Mouse (Mus musculus): ENCODE data around the gene Ccdc102a.
"Not testable (repeated sequence)": the region's sequence is repeated elsewhere in the genome, so short reads cannot be mapped to it uniquely, and the experiment has no call there.

Ccdc102a gene

DNA sequence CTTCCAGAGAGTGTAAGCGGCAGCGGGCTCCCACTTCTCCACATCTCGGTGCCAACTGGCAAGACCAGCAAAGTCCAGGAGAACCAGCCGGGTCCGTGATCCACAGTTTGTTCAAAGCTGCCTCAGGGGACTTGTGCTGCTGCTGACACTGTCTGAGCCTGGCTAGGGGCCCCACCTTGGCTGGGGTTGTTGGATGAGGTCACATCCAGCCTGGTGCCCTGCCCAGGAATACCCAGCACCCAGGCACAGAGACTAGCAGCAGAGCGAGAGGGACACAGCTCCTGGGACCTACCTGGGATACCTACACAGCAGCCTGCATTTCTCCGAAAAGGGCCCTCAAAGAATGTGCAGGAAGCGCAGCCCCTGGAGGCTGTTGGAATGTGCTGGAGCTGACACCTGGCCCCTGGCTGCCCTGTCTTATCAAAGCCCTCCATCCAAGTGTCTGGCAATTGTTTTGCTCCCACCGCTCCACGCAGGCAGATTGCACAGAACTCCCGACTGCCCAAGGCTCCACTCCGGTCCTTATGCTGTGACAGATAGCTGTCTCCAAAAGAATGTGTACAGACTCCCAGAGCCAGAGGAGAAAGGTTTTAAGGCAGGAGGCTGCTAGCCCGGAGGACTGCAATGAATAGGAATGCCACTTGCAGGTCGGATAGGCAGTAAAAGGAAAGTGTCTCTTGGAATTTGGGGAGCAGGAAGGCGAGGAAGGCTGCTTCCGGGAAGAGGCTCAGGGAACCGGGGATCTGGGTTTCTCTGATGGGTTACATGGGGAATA is 42.6 kb downstream of the Ccdc102a start:
- DNase-seq (ENCODE audit: low spot score): peak; percentile 59

DNA sequence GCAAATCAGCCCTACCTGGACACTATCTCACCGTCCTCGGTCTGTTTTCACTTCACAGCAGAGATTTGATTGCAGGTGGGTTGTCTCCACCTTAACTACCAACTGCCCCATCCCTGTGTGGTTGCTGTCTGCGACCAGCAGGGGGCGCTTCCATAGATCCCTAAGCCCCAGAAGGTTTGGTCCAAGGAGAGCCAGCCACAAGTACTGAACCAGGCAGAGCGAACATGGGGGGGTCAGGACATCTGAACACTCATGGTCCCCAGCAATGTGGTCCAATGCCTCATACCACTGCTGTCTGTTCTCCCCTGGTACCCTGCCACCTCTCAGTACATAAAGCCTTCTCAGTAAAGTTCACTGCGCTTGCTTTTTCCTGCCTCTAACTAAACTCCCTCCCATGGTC is 43.5 kb downstream of the Ccdc102a start:
- DNase-seq (ENCODE audit: low spot score): peak; percentile 79

DNA sequence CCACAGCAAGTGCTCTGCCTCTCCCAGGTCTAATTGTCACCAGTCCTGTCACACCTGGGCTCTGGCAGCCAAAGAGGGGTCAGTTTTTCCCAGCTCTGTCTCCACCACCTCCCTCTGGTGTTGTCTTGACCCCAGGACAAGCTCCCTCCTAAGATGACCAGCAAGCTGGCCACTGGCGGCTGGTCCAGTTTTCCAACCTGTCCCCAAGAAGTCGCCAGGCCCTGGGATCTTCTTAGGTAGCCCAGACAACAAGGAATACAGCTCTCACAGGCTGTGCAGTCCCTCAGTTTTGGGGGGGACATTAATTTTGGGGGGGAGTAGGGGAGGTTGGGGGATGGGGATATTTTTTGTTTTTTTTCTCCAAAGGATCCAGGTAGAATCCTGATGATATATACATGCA is 45.3 kb downstream of the Ccdc102a start:
- DNase-seq (ENCODE audit: low spot score): no peak

DNA sequence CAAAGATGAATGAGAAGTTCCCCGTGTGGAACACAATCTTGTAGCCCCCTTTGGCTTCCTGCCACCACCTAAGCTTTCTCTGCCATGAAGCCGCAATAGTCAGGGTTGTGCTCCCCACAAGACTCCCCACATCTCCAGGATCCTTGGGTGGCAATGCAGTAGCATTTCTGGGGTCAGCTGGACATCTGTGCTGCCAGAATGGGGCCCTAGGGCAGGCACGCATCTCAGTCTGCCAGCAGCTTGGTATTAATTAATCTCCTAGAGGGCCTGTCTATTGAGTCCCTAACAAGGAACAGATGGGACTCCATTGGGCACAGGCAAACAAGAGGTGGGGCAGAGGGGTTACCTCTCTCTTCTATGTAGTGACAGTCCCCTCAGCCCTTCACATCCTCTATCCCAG is 45.7 kb downstream of the Ccdc102a start:
- no peak for DNase-seq (ENCODE audit: low spot score)

DNA sequence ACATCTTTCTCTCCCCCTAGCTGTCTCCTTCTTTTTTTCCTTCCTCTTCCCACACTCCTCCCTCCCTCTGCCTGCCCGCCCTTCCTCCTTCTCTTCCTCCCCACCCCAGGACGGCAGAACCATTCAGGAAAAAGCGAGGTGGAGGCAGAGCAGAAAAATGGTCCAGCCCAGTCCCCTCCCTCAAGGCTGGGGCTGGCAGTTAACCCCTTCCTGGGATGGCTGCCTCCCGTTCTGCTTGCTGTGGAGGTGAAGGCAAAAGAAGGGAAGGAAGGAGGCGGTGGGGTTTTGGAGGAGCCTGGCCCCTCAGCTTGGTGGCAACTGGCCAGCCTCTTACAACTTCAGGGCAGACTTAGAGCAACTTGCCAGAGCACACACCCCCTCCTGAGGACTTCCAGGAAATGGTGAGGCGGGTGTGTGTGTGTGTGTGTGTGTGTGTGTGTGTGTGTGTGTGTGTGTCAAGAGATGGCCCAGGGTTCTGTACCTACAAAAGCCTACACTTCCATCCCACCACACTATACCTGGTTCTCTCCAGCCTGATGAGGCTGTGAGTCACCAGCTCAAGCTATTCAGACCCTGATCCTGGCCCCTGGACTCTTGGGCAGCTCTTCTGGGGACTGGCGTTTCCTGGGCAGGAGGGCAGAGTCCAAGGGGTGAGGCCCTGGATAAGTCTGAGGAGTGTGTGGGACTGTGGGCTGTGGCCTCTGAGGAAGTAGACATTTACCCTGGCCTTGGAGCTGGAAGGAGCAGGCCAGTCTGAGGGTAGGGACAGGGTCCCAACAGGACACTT is 46.6 kb downstream of the Ccdc102a start:
- peak; percentile 68 for DNase-seq (ENCODE audit: low spot score)

DNA sequence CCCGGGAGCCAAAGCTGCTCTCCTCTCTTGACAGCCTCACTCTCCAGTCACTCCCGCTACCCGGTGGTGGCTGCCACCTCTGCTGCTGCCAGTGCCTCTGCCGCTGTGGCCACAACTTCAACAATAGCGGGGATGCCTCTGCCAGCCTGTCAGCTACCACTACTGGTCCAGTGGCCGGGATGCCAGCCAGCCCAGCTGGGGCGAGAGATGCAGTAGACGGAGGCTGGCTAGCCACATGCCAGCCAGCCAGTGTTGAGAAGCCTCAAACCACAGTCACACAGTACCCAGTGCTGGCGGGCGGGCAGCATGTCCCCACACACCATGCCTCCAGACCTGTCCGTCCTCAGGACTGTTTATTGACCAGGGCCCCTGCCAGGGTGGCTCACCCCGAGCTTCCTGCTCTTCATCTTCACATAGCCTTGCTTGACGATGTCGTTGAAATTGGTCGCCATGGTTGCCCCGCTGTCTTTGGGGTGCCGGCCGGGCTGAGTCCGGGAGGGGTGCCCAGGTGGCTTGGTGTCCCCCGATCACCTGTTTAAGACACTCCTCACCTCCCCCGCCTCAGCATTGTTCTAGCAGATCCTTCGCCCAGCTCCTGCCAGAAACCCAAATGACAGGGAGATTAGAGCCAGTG is 47.3 kb downstream of the Ccdc102a start:
- DNase-seq (ENCODE audit: low spot score): peak; percentile 75

DNA sequence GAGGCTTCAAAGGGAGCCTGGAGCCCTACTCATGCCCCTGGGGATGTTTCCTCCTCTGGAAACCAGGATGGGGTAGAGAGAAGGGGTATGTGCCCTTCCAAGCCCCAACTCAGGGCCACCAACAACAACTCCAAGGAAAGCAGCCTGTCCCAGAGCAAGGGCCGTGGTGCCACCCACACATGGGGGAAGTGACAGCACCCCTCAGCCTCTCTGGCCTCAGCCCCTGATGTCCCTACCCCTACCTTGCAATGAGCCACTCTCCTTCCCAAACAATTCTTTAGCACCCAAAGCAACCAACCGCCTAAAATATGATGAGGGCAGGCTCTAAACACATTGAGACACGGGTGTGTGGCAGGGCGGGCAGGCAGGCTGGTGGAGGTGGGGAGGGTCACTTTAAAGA is 47.9 kb downstream of the Ccdc102a start:
- DNase-seq (ENCODE audit: low spot score): no peak

DNA sequence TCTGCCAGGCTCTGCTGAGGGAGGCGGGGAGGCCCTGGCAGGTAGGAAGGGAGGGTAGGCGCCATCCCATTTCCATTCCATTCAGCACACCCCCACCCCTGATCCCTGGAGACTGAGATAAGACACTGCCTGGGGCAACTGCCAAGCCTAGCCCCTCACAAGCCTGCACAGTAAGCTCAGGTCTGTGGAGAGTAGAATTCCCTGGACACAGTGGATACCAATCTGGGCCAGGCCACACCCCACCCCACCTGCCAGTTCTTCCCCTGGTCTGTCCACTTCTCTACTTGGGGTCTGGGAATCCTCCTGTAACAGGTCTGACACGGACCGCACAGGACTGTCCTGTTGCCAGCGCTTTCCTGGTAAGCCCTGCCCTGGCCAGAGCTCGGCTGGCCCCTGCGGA is 48.8 kb downstream of the Ccdc102a start:
- peak; percentile 63 for DNase-seq (ENCODE audit: low spot score)

DNA sequence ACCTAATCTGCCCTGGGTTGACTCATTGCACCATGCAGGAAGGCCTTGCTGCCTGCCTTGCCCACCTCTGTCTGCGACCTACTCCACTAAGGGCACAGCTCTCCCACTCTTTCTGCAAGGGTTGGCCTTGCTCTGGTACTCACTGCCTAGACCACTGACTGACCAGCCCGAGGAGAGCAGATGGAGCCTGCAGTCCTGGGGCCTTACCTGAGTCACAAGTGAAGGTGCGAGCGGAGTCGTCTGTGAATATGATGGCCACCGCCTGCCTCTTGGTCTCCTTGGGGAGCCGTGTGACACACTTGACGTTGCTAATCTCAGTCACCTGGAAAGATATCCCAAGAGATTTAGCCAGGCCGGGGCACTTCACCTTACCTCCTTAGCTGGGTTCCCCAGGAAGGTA is 51.0 kb downstream of the Ccdc102a start:
- DNase-seq (ENCODE audit: low spot score): no peak

DNA sequence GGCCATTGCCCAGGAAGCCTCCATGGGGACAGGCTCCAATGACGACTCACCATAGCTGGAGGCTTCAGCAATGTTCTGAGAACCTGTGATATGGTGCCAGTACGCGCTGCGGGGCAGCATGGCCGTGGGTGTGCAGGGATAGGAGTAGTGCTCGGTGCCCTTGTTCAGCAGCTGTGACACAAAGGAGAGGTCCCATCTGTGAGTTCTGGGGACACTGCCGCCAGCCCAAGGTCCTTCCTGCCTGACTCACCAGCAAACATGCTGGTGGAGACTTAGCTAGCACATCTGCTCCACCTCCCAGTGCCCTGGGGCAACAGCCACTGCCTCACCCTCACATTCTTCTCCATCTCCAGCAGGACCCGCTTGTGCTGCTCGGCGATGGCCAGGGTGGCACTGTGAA is 52.6 kb downstream of the Ccdc102a start:
- no peak for DNase-seq (ENCODE audit: low spot score)

DNA sequence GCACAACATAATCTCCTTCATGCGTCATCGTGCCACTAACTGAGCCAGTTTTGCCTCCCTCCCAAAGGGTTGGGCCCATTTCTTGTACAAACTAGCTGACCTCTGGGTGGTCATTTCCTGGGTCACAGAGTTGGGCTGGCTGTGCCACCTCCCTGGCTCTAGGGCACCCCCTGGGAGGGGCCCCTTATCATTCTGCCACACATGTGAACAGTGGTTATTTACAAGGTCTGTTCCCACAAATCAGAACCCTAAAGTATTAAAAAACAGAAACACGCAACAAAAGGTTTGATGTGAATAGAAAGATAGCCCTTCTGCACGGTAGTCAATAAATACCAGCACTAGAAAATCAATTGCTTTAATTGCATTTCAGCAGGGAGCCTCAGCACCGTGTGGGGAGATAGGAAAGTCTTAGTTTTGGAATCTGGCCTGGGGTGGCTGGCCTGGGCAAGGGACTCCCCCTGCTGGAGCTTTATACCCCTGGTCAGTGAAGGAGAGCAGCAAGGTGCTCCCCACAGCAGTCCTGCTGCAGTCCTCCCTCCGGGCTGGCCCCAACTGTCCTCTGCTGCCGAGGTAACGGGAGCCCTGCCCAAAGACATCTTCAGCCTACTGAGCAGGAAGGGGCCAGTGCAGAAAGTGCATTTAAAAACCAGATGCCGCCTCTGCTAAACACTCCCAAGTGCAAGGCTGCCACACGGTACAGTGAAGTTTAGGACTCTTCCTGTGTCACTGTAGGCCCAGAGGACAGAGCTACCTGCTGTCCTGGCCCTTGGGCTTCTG is 53.8 kb downstream of the Ccdc102a start:
- peak; percentile 52 for DNase-seq (ENCODE audit: low spot score)

DNA sequence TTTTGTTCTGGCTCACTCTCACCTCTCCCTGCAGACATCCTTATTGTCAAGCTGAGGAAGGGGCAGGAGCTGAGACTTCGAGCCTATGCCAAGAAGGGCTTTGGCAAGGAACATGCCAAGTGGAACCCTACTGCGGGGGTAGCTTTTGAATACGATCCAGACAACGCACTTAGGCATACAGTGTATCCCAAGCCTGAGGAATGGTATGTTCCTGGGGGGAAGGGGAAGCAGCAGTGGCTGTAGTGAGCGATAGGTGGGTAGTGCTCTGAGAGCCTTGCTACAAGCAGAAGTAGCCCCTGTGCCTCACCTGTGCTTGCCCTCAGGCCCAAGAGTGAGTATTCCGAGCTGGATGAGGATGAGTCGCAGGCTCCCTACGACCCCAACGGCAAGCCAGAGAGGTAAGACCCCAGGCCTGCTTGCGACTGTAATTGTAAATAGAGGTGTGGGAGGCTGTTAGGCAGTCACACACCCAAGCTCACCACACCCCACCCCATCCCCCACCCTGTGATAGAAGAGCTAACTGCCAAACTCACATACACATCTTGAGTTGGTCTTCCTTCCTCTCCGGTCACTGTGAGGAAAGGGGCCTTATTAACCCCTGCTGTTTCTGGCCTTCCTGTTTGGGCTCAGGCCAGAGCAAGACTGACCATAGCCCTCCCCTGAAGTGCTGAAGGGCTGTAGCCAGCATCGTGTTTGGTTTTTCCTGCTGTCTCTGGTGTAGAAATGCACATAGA is 55.2 kb downstream of the Ccdc102a start:
- DNase-seq (ENCODE audit: low spot score): no peak

DNA sequence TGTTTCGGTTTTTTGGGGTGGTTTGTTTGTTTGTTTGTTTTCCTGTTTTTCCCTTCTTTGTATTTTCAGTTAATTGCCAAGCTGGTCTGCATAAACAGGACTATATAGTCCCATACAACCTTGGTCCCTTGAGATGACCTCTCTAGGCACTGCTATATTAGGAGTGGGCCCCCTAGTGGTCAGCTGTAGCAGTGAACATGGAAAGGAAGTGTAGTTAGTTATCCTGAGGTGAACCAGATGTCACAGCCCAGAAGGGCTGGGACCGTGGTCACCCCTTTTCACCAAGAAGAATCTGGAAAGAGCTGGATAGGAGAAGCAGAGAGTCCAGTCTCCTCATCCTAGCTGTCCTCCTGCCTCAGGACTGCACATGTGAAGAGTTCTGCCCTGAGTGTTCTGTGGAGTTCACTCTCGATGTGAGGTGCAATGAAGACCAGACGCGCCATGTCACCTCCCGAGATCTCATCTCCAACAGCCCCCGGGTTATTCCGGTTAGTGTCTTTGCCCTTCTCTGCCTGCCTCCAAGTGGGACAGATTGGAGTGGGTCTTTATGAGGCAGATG is 56.5 kb downstream of the Ccdc102a start:
- DNase-seq (ENCODE audit: low spot score): peak; percentile 83

DNA sequence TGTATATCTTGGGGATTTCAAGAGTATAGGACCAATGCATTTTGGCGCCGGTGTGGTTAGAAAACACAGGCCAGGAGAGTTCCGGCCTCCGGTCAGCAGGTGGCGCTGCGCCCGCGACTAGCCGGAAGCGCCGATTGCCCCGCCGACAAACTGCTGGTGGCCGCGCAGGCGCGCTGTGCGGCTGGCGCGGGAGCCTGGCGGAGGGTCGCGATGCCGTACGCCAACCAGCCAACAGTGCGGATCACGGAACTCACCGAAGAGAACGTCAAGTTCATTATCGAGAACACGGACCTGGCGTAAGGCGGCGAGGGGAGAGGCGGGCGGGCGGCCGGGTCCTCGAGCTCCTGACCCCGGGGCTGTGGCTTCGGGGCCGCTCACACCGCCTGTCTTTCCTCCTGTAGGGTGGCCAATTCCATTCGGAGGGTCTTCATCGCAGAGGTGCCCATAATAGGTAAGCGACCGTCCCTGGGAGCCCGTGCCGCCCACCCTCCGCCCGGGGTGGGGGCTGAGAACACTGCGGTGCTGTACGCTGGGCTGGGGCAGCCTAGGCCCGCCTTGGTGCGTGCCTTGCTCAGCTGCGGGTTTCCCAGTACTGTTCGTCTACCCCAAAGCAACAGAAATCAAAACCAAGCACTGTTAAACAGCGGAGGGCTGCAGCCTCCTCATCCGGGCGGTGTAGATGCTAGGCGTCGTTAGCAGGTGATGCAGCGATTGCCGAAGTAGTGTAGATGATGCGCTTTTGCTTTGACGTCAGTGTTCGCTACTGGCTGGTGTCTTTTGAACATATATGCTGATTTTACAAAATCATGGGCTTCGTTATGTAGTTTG is 60.3 kb downstream of the Ccdc102a start, which contains the start of gene Polr2c:
Polr2c (plus strand) TSS at position 105 of the 828 bp plus-strand sequence.
- DNase-seq (ENCODE audit: low spot score): peak; percentile 94

DNA sequence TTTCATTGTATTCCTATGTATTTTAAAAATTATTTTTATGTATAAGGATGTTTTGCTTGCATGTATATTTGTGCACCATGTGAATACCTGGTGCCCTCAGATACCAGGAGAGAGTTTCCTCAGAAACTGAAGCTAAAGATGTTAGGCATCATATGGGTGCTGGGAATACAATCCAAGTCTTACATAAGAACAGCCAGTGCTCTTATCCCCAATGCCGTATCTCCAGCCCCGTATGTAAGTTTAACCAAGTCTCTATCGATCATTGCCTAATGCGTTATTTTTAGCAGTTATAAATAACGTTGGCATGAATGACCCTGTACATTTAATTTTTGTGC is 60.9 kb downstream of the Ccdc102a start:
- DNase-seq (ENCODE audit: low spot score): no peak

DNA sequence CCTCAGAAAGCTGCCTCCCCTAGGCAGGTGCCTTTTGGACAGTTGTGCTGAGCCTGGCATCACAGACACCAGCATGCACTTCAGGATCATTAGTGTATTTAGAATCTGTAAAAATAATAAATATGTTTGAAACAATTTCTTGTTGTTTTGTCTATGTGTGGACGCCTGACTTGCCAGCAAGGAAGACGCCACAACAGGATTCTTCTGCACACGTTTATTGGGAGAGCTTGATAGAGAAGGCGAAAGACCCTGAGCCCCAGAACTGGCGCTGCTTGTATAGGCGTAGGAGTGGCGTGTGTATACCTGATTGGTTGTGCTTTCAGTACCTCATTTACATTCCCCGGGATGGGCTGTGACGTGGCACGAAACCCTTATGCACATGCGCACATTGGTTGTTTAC is 63.1 kb downstream of the Ccdc102a start:
- not testable (repeated sequence) for DNase-seq (ENCODE audit: low spot score)
